Mouse (Mus musculus) spleen, adult 18-20 months (tissue): ENCODE data around the gene Cmas.
A peak's percentile ranks its signal among the peaks of the same experiment; 100 is the strongest.

ENCODE experiments used
- DNase-seq, 2 experiments: peaks; one replicate each; pipeline ENCODE4 v3.0.0; 2022; ENCODE audit warnings: mixed read lengths in 2 of 2

Cmas gene

GRCm38 (mm10) chr6:142756507-142757333, at the start of gene Cmas:
Gene Cmas (plus strand): TSS chr6:142756686.
- peak; percentile 79 to 90 for DNase-seq

GRCm38 (mm10) chr6:142706688-142707087, 49.8 kb upstream of the Cmas start:
- no peak for DNase-seq

GRCm38 (mm10) chr6:142708369-142708768, 48.1 kb upstream of the Cmas start:
- DNase-seq = no peak

GRCm38 (mm10) chr6:142710690-142711089, 45.8 kb upstream of the Cmas start:
- no peak for DNase-seq

DNA sequence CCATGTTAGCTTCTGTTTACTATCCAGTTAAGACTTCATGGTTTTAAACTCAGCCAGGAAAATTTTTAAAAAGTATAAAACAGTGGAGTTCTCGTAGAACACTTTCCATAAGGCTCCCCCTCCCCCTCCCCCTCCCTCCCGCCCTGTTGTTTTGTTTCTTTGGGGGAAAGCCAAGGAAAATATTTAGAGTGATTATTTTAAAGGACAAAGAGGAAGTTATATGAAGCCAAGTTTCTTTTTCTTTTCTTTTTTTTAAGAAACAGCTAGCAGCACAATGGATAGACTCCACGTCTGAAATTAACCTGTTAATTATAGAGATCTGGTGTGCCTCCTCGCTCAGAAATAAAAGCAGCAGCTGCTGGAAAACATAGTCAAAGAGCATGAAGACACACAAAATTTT, 45.4 kb upstream of the Cmas start:
- DNase-seq = no peak

DNA sequence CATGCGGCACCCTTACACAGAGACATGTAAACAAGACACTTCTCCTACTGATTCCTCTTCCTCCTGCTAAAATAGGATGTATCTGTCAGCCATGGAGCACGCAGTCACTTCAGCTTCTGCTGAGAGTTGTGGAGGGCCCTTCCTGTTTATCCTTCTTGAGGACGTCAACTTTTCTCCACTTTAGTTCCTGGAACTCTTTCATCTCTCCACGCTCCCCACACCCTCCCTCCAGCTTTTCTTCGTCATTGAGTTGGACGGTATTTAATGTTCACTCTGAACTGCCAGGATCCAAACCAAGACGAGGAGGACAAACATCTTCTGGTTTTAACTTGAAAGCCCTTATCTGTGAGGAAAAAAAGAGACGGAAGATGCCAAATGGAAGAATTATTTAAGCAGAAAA, 41.5 kb upstream of the Cmas start:
- no peak for DNase-seq

DNA sequence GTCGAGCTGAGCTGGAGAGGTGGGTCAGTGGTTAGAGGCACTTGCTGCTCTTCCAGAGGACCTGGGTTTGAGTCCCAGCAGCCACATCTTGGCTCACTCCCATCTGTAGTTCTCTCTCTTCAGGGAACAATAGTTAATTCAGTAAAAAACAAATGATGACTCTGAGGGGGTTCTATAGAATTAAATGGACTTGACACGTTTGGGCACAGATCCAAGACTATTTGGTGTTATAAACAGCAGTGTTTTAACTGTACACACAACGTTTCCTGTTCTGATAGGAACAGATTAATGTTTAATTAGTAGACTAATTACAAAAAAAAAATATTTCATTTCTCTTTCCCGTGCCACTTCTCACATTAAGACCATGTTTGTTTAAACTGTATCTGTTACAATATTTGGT, 39.3 kb upstream of the Cmas start:
- DNase-seq = no peak

GRCm38 (mm10) chr6:142718167-142718566, 38.3 kb upstream of the Cmas start:
- no peak for DNase-seq

DNA sequence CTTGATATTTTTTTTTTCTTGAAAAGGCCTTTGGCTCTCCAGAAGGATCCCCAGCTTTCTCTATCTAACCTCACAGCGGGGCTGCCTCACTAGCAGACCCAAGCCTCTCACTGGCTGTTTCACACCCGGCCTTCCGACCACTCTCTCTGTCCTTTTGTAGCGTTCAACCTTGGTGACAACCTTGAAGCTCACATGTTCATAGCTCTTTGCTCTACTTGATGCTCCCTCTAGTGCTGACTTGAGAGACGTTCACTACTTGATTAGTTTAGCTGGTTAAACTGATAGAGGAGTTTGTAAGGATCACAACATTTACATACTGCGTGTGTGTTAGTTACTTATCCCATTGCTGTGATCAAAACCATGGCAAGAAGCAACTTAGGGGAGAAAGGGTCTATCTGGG, 35.8 kb upstream of the Cmas start:
- DNase-seq = no peak

DNA sequence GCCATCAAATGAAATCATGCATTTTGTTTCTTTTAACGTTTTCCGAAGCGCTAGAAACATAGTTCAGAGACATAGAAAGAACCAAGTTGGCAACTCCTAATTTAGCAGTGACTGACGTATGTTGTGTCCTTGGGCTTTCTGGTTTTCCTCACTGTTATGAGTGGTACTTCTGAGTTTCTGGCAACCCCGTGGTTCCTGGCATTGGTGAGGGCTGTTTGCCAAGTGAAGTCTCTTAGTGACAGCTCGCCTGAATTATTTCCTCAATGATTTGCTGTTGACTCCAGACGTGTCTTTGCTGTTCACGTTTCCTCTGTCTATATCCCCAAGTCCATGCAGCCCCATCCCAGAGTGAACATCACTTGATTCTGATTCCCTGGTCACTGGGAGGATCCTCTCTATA, 34.8 kb upstream of the Cmas start:
- DNase-seq = no peak

DNA sequence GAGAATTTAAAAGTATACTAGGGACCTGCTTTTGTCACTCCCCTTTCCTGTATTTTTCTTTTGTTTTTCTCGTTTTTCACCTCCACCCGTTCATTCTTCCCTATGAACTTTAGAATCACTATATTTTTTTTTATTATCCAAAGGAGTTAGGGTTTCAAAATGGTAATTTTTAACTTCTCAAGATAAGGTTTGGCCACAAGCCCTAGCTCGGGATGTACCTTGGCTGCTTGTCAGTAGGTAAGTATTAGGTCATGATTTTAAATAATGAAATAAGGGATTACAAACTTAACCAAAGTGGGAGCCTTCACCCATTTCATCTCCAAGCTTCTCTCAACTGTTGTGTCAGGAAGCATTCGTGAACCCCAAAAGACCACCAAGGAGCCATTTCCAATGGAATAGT, 30.5 kb upstream of the Cmas start:
- no peak for DNase-seq

DNA sequence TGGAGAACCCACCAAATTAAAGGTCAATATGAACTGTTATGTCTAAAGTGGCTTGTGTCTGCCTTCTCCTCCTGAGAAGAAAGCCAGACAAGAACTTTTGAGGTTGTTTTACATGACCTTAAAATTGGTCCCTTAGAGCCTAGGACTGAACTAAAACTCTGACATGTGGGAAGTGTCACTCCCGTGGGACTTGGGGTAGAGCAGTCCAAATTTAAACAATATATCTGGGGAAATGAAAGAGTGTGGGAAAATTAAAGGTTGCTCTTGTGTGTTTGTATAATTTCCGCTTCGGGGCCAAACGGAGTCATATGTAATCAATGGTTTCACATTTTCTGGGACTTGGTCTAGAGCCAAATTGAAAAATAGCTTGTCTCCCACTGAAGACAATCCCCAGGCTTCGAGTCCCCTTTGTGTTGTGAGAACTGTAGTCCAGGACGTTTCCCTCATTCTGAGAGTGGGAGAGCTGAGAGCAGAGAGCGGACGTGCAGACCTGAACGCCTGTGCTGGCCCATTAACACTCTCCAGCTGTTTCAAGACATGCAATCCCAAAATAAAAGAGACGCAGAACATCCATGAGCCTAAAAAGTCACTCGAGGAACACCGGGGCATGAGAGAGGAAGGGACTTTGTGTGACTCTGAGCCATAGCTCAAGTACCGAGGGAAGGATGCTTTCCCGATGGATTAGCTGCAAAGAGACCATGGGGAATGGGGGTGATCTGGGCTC, 23.8 kb upstream of the Cmas start:
- no peak for DNase-seq

DNA sequence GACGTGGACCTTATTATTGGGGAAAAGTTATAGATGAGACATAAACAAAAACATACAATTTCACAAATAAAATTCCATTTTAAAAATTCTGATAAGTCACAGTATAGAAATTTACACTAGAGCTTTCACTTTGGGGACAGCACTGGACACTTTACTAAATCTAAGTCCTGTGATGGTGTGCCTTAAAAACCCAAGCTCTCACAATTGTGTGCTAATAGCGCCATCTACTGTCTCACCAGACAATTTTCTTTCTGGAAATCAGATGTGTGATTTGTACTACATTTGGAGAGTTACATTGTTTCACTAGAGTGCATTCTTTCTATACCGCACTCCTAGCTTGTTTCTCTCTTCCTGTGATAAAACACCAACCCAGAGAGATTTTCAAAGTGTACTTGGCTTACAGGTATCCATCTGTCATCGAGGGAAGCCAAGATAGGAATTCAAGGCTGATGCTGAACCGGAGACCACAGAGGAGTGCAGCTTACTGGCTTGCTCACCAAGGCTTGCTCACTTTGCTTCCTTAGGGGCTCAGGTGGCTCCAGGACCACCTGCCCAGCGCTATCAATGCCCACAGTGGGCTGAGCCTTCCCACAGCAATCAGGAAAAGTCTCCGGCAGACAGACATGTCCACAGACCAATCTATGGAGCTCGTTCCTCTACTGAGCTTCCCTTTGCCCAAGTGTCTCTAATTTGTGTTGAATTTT, 21.0 kb upstream of the Cmas start:
- no peak for DNase-seq

DNA sequence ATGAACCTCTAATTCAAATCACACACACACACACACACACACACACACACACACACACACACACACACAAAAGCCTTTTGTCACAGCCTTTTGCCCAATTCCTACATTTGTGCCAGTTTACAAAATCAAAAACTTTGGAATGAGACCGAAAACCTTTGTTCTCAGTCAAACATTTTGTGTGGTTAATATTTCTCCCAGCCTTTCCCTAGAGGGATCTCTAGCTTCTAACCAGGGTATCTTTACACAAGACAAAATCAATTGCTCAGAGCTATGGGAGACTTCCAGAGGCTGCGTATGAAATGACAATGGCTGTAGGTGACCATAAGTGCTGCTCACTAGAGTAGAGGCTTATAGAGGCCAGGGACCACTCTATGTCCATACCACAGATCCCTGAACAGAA, 18.3 kb upstream of the Cmas start:
- DNase-seq = no peak

- no peak for DNase-seq
Observed at GRCm38 (mm10) chr6:142738637-142739036, 17.8 kb upstream of the Cmas start.

DNA sequence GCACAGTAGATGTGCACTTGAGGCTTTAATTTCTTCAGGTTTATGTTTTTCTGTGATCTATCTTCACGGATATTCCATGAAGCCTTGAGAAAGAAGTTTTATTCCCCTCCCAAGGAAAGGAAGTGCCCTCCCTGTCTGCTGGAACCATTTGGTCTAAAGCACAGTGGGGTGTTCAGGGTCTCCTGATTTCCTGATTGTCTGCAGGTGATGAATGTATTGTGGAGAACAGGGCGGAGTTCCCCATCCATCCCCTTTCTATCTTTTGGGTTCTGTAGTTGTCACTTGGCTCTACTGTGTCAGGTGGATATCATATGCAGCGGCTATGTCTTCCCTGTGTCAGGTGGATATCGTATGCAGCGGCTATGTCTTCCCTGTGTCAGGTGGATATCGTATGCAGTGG, 14.7 kb upstream of the Cmas start:
- DNase-seq = no peak

- no peak for DNase-seq
Observed at GRCm38 (mm10) chr6:142743193-142743592, 13.3 kb upstream of the Cmas start.

DNA sequence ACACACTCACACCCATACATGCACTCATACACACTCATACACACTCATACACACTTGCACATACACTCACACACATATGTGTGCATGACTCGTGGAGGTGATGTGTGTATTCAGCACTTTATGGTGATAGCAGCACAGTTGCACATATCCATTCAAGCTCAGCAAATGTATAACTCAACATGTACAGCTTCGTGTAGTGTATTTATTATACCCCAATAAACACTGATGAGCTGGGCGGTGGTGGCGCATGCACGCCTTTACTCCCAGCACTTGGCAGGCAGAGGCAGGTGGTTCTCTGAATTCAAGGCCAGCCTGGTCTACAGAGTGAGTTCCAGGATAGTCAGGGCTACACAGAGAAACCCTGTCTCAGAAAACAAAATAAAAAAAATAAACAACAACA, 11.0 kb upstream of the Cmas start:
- DNase-seq = no peak

- no peak for DNase-seq
Observed at GRCm38 (mm10) chr6:142746765-142747164, 9.7 kb upstream of the Cmas start.

DNA sequence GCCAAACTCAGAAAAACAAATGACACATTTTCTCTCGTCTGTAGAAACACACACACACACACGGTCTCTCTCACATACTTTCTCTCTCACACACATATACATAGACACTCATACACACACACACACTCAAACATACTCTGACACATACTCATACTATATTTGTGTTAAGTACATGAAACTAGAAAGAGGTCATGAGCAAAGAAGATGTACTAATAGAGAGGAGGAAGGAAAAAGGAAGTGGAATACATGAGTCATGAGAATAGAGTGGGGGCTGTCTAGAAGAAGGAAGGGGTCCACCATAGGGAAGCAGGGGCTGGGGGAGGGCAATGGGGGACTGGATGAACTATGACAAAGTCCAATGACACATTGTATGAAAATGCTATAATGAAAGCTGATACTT, 9.3 kb upstream of the Cmas start:
- DNase-seq = no peak

- DNase-seq = no peak
Observed at GRCm38 (mm10) chr6:142748057-142748708, 8.3 kb upstream of the Cmas start.

GRCm38 (mm10) chr6:142751365-142751764, 5.1 kb upstream of the Cmas start:
- no peak for DNase-seq
